Mouse (Mus musculus): ENCODE data around the gene Map1s.
A peak's percentile ranks its signal among the peaks of the same experiment; 100 is the strongest.

The Map1s gene

DNA sequence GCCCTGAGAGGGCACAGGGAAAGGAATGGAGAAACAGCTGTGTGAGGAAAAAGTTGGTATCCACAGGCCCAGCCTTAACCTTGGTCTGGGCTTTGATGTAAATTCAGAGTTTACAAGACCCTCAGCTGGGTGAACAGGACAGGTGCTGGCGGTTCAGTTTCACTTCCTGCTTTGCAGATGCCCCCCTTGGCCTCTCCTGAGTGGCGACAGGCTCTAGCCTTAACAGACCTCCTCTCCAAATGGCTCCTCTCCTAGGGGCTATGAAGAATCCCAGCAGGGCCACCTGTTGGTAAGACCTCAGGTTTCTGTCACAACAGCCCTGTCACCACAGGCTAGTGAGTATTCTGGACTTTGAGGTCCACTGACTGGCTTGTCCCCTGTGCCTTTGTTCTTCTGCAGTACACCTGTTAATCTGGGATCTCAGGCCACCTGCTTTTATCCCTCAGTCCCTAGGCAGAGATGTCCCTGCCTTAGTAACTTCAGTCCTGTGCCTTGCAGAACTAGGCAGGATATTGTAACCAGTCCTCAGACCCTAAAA is 7.0 kb upstream of the Map1s start:
- no peak for DNase-seq (ENCODE audit: low read depth, low spot score)

DNA sequence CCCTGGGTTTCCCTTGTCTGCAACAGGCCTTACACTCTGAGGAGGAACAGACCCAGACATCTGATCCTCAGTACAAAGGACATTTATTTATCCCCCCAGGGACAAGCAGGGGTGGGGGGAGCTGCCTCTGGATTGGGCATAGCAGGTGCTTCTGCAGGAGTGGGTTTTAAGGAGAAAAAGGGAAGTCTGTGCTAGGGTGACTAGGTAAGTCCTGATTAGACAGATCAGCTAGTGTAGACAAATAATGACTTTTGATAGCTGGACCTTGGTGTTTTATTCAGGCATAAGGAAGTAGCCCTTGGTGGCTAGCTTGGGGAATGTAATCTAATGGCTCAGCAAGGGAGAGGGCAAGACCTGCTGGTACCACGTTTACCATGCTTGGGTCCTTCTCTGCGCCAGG is 6.5 kb upstream of the Map1s start:
- no peak for DNase-seq (ENCODE audit: low read depth, low spot score)

DNA sequence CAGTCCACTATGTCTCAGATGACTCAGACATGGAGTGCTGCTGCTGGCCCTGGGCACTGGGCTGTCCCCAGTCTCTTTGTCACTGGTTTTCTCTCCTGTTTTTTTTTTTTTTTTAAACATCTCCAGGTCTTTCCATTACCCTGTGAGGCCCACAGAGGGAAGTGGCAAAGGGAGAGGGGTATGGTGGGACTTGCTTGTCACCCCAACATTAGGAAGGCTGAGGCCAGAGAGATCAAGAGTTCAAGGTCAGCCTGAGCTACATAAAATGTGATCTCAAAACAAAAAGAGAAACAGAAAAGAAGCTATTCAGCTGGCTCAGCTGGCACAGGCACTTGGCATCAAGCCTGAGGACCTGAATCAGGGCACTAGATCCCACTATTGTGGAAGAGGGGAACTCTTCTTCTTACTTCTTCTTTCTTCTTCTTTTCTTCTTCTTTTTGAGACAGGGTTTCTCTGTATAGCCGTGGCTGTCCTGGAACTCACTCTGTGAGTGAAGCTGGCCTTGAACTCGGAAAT is 4.8 kb upstream of the Map1s start:
- no peak for DNase-seq (ENCODE audit: low read depth, low spot score)

DNA sequence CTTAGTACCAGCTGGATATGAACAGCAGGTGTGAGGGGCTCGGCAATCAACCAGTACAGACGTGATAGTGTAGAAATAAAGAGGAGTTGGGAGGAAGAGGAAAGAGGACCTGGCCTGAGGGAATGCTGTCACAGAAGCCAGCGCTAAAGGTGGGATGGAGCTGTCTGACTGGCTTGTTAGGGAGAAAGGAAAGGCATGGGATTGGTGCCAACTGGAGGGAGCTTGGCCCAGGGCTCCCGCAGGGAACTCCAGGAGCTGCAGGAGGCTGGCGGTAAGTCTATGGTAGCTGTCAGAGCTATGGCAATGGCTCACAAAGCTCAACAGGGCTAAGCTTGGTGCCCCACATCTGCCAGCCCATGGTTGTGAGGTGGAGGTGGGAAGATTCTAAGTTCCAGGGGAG is 3.5 kb upstream of the Map1s start:
- DNase-seq (ENCODE audit: low read depth, low spot score) = no peak

DNA sequence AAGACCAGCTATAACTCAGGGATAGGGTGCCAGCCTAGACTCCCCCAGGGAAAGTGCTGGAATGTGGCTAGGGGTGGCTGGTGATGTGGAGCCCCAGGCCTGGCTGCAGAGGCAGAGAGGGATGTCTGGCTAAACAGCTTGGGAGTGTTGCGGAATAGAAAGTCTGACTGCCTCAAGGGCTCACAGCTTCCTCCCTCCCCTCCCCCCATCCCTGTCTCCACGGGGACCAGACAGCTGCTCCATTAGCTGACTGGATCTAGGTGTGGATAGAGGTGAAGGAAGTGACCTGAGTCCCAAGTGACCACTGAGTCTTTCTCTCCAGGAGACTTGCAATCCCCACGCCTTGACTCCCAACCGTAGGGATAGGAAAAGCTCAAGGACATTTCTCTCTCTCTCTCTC is 2.6 kb upstream of the Map1s start:
- DNase-seq (ENCODE audit: low read depth, low spot score) = no peak

DNA sequence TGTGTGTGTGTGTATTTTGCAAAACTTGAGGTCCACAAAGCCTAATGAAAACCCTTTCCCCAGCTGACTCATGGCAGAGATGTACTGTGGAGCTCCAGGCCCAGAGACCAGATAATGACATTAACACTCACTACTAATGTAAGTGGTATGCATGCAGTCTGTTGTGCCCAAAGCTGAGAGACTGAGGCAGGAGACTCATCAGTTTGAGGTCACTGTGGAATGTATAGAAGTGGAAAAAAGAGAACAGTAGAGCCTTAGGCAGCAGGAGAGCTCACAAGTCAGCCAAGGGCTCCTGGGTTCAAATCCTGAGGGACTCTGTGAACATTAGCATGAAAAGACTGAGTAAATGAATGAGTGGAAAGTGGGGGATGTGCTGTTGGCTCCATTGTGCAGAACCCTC is 2.1 kb upstream of the Map1s start:
- no peak for DNase-seq (ENCODE audit: low read depth, low spot score)

DNA sequence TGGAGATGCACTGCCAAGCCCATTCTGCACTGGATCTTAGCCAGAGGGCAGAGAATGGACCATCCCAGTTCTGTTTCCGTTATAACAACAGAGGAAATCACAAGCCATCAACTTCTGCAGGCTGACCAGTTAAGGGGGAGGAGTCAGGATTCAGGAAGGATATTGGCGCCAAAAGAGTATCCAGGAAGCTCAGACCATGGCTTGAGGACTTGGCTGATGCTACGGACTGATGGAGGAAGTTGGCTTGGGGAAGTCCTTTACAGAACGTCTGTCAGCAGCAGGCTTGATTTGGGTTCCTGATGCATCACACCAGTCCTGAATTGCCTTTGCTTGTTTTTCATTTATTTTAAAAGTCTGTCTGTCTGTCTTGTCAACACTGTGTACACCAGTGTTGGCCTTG is 1.2 kb upstream of the Map1s start:
- DNase-seq (ENCODE audit: low read depth, low spot score) = peak; percentile 57

DNA sequence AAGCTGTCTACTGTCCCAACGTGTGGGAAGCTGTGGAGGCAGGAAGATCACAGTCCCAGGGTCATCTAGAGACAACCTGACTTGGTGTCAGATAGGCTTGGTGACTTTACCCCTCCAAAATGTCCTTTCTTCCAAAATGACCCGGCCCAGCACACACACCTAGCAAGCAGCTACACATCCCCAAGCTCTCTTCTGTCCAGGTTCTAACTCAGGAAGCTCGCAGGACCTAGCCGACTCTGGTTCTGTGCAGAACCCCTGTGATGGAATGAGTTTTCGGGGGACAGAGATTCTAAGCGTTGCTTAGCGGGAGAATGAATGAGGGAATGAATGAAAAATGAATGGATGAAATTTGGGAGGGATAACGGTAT is 285 bp upstream of the Map1s start:
- DNase-seq (ENCODE audit: low read depth, low spot score) = no peak

DNA sequence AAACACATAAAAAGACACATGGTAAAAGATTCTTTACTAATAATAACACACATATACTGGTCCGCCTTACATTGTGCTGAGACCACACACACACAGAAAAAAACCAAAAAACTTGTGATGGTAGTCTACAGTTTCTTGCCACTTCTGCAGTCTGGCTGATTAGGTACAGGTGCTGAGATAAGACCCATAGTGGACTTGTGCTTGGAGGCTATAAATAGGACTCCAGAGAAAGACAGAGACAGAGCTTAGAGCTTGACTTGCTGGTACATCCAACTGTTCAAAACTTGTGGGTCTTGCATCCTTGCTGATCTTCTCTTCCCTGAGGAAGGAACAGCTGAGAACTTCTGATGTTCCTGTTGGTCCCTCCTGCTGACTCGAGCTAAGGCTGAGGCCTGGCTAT is 1.8 kb downstream of the Map1s start:
- no peak for DNase-seq (ENCODE audit: low read depth, low spot score)

DNA sequence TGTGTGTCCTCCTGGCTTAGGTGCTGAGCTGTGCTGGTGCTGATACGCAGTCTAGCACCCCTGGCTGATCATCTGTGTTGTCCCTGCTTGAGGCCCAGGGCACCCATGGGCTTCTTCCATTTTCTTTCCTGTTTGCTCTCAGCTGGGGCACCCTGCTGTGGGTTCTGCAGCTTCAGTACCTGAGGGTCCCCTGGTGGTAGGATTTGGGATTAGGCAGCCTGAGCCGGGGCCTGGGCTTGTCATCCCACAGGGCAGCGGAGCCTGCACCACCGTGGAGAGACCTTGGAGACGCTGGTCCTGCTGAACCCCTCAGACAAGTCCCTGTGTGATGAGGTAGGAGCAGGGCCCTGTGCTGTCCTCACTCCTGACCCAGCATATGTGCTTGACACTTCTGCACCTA is 5.9 kb downstream of the Map1s start:
- DNase-seq (ENCODE audit: low read depth, low spot score) = no peak

DNA sequence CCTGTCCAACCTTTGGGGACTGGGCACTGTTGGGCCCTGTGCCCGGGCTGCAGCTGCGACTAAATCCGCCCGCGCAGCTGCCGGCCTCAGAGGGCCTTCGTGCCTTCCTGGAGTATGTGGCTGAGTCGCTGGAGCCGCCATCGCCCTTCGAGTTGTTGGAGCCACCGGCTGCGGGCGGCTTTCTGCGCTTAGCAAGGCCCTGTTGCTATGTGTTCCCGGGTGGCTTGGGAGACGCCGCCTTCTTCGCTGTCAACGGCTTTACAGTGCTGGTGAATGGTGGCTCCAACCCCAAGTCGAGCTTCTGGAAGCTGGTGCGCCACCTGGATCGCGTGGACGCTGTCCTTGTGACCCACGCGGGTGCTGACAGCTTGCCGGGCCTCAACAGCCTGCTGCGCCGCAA is 7.2 kb downstream of the Map1s start:
- no peak for DNase-seq (ENCODE audit: low read depth, low spot score)

DNA sequence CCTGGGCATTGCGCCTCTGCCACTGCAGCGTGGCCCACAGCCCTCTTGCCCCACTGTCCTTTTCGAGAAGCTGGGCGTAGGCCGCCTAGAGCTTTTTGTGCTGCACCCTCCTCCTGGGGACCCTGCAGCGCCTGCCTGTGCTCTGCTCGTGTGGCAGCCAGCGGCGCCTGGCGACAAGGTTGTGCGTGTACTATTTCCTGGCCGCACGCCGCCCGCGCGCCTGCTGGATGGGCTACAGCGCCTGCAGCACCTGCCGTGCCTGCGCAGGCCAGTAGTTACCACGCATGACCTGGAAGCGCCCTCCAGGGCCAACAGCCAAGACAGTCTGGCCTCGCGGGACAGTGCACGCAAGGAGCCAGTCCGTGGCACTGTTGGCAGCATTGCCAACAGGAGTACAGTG is 7.8 kb downstream of the Map1s start:
- no peak for DNase-seq (ENCODE audit: low read depth, low spot score)

DNA sequence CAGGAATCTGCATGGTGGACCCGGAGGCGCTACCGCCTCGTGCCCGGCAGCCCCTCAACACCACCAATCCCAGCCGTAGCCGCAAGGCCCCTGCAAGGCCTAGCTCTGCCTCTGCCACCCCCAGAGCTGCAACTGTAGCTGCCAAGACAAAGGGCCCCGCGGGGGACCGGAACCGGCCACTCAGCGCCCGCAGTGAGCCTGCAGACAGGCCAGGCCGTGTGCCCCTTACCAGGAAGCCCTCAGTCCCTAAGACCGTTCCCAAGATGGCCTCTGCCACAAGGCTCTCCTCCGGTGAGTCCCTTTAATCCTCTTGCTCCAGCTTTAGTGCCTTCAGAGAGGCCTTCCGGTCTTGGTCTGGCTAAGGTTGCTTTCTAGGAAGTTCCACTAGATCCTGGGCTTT is 9.0 kb downstream of the Map1s start:
- no peak for DNase-seq (ENCODE audit: low read depth, low spot score)

DNA sequence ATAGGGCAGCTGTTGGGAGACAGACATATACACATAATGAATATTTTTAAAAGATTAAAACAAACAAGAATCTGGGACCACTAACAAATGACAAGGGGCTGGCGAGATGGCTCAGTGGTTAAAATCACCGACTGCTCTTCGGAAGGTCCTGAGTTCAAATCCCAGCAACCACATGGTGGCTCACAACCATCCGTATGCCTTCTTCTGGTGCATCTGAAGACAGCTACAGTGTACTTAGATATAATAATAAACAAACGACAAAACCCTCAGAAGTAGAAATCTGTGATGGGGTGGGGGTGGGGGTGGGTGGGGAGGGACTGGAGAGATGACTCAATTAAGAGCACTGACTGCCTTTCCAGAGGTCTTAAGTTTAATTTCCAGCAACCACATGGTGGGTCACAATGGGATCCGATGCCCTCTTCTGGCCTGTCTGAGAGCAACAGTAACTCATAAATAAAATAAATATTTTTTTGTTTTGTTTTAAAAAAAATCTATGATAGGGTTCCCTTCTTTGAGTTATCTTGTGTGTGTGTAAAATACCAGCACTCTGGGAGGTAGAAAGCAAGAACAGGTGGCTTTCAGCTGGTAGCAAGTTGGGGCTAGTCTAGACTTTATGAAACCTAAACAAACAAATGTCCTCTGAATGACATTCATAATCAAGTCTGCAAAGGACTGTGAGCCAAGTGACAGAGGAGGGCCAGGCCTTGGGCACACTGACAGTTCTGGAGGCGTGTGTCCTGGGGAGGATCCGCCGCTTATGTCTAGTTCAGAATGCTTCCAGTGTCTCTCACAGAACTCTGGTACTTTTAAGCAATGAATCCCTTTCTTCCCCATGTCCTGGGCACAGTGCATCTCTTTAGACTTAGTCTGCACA is 14.6 kb downstream of the Map1s start:
- DNase-seq (ENCODE audit: low read depth, low spot score) = no peak

DNA sequence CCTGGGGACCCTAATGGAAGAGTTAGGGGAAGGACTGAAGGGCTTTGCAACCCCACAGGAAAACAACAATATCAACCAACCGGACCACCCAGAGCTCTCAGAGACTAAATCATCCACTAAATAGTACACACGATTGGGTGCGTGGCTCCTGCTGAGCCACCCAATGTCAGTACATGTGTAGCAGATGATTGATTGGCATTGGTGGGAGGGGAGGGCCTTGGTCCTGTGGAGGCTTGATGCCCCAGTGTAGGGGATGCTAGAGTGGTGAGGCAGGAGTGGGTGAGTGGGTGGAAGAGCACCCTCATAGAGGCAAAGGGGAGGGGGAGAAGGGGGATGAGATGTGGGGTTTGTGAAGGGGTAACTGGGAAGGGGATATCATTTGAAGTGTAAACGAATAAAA is 18.4 kb downstream of the Map1s start:
- no peak for DNase-seq (ENCODE audit: low read depth, low spot score)

DNA sequence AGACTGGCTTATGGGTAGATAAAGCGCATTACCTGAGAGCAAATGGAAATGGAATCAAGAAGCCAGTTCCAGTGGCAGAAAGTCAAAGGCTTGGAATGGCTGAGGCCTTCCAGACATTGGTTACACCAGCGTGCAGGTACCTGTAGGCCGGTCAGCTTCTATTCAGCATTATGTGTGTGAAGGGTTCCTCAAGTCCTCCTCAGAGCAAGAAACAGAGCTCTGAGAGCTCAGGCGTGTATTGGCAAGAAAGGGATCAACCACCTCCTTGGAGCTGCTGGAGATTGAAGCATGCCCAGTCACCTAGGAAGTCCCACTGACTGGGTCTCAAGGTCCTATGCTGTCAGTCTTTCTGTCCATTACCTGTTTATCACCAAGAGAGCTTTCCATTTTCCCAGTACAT is 20.0 kb downstream of the Map1s start:
- no peak for DNase-seq (ENCODE audit: low read depth, low spot score)

DNA sequence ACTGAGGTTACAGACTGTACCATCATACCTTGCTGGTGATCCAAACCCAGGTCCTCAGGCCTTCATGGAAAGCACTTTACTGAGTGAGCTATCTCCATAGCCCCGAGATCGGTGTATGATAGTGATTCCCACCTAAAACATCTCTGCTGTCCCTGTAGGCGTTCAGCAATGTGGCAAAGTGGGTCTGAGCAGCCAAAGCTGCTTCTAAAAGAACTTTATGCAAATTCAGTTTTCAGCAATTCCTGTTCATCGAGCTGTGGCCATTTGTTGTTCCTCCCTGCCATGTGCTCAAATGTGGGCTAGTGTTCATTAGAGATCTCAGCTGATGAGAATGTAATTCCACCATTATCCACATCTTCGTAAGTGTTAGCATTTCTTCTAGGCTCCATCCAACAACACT is 20.7 kb downstream of the Map1s start:
- DNase-seq (ENCODE audit: low read depth, low spot score) = no peak

DNA sequence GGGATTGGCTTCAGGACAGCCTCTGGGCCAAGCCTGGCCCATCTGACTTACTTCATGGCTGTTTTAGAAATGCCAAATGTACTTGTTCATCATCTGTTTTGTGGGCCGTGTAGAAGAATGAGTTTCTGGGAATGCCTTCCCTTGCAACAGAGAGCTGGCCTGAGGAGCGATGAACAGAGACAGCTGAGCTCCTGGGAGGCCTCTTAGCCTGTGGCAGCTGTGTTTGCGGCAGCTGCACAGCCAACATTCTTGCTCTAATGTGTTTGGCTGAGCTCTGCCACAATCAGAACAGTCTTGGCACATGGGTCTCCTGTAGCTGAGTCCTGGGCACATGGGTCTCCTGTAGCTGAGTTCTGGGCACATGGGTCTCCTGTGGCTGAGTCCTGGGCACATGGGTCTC is 22.4 kb downstream of the Map1s start:
- no peak for DNase-seq (ENCODE audit: low read depth, low spot score)

DNA sequence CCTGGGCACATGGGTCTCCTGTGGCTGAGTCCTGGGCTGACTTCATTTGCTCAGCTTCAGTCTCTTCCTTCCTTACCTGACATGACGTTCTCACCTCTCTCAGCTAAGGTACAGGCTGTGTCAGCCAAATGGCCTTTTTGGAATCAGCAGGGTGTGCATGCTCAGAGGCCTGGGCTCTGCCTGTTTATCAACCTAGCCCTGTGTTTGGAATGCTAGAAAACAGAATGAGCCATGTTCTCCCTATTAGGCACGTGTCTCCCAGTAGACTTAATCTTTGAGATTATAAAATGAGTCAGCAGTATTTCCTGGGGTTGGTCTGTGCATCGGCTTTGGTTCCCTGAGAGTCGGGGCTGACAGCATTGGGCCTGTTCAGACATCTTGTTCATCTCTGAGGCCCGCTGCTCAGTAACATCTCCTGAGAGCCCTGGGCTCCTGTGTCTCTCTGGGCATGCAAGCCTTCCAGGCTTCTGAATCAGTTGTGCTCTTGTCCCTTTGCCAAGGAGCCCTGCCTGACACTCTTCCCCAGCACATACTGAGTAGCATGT is 23.1 kb downstream of the Map1s start:
- DNase-seq (ENCODE audit: low read depth, low spot score) = no peak

DNA sequence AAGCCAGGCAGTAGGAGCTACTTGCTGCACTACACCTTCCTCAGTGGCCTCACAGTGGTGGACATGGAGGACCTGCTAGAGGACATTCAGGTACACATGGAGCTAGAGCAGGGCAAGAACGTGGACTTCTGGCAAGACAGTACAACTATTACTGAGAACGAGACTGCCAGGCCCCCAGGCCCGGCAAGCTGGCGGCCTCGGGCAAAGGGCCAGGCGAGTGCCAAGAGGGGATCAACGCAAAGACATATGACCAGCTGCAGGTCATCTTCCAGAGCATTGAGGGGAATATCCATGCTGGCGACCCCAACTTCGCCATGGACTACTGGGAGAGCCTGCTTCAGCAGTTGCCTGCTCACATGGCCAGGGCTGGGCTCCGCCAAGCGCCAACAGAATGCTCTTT is 26.0 kb downstream of the Map1s start:
- DNase-seq (ENCODE audit: low read depth, low spot score) = no peak

DNA sequence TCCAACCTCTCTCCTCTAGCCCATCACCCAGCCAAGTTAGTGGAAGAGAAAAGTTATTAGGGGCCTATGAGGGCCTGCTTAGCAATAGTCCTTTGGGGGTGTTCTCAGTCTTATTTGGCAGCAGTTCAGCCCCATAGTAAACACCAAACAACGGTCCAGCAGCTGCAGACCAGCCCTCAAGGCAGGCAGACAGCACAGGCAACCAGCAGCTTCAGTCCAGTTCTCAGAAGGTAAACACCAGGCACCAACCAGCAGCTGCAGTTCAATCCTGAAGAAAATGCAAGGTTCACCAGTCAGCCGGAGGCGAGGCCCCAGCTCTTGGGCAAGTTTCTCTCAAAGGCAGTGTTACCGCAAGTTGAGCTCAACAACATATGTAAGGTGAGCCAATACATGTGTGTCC is 27.3 kb downstream of the Map1s start:
- DNase-seq (ENCODE audit: low read depth, low spot score) = no peak

DNA sequence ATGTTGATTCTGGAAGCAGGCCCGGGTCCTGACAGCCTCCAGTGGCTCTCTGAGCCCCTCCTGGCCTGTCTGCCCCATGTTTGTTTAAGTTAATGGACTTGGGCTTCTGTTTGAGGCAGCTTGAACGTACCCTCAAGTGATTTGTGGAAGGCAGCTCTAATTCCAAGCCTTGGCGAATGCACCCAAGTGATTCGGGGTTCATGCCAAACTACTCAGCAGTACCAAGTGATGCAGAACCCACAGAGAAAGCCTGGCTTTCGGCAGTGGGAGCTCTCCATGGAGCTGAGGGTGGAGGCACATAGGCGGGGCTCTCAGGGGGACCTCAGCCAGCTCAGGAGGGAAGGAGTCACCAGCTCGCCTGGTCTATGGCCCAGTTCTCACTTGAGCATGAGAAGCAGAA is 29.1 kb downstream of the Map1s start:
- DNase-seq (ENCODE audit: low read depth, low spot score) = no peak

DNA sequence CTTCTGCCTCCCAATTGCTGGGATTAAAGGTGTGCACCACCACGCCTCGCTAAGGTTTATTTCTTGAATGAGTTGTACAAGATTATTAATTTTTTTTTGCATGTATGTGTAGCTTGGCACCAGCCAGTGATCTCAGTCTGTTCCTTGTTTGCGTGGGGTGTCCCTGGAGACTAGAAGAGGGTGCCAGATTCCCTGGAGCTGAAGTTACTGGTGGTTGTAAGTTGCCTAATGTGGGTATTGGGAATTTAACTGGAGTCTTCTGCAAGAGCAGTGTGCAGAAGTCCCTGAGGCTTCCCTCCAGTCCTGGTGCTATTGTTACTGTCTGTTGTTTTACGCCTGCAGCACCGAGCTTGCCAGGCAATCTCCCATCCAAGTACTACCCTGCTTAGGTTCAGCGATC is 31.5 kb downstream of the Map1s start:
- no peak for DNase-seq (ENCODE audit: low read depth, low spot score)

Data from skeletal muscle tissue, adult 2 months (tissue).